Mouse (Mus musculus) kidney, embryonic 14.5 days (tissue): ENCODE measurements around the gene Morn4. TPM values are rescaled to one million over a fixed set of nuclear protein-coding genes. Genes with fewer than 3 reads are reported as not detected.

Experiments used
- ATAC-seq: fragments of 200-750 bp; cut with Nextera tagmentation; 2 replicates; pipeline ENCODE4 v1.8.0; 2017; ENCODE audit warnings: moderate number of reproducible peaks, mild to moderate bottlenecking, moderate TSS enrichment, moderate library complexity; ENCODE audit not compliant: low FRiP score, low TSS enrichment
- H3K27ac ChIP-seq: fragments of 300-500 bp; sonication (generic); 2 replicates; pipeline ENCODE4 v1.5.1; 2014; ENCODE audit warnings: low read depth, mild to moderate bottlenecking, low read length, moderate library complexity, mixed read lengths
- H3K27me3 ChIP-seq: fragments of 300-500 bp; sonication (generic); 2 replicates; pipeline ENCODE4 v1.6.1; 2014; ENCODE audit warnings: mild to moderate bottlenecking, low read length; ENCODE audit not compliant: control insufficient read depth, insufficient read depth
- H3K36me3 ChIP-seq: fragments of 300-500 bp; sonication (generic); 2 replicates; pipeline ENCODE4 v1.6.1; 2014; ENCODE audit warnings: low read length, mixed read lengths; ENCODE audit not compliant: control insufficient read depth, insufficient read depth
- H3K4me1 ChIP-seq: fragments of 300-500 bp; sonication (generic); 2 replicates; pipeline ENCODE4 v1.6.1; 2014; ENCODE audit warnings: low read length, mixed read lengths; ENCODE audit not compliant: control insufficient read depth, insufficient read depth
- H3K4me2 ChIP-seq: fragments of 300-500 bp; sonication (generic); replicated peaks from 2 replicates; pipeline ENCODE4 v1.6.1; 2014; ENCODE audit warnings: low read depth, mild to moderate bottlenecking, low read length
- H3K4me3 ChIP-seq: fragments of 300-500 bp; sonication (generic); 2 replicates; pipeline ENCODE4 v1.5.1; 2014; ENCODE audit warnings: mild to moderate bottlenecking, low read length
- H3K9ac ChIP-seq: fragments of 300-500 bp; sonication (generic); 2 replicates; pipeline ENCODE4 v1.6.1; 2014; ENCODE audit warnings: low read depth, mild to moderate bottlenecking, low read length, moderate library complexity
- H3K9me3 ChIP-seq: fragments of 300-500 bp; sonication (generic); 2 replicates; pipeline ENCODE4 v1.6.1; 2016; ENCODE audit warnings: low read length; ENCODE audit not compliant: control insufficient read depth
- WGBS: fragments of 180-500 bp; shearing (Covaris S2); extraction: QIAGEN DNeasy Blood & Tissue Kit; methylation state at CpG from one replicate; pipeline ENCODE4 v1.1.7; 2014; 5-methylcytosine and 5-hydroxymethylcytosine counted together
- polyA plus RNA-seq: library from polyadenylated mRNA; unstranded; fragments of >200 nt; fragmentation: Nextera tagmentation; extraction: Ambion mirVana; gene quantifications from 2 replicates; pipeline ENCODE4 v1.2.1, GENCODE M21; 2014

Gene Morn4
- polyA plus RNA-seq, 1 experiment from 2014 or later = 33.6 TPM

DNA sequence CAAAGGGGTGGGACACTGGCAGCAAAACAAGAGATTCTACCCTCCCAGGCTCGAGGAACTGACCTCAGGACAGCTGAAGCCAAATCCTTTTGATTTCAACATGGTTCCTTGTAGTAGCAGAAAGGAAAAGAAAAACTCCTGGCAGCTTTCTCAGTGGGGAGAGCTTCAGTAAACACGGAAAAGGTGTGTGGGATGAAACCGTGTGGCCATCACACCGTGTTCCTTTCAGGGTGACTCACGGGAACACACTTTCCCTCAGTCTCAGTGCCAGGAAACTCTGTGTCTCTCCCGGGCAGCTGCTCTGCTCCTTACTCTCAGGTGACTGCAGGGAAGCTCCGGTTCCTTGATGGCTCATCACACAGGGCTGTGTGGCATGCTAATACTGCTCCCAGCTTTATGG is 27.7 kb downstream of the Morn4 start:
- H3K27ac ChIP-seq = no peak overlapping the region
- no peak overlapping the region for H3K9ac ChIP-seq
- H3K9me3 ChIP-seq = no peaks in the 10 kb centered on the region
- no peaks in the 10 kb centered on the region for H3K4me1 ChIP-seq
- H3K4me2 ChIP-seq = no peak overlapping the region
- WGBS = 54% methylated on average over 7 of the region's 7 CpGs
- no peak for ATAC-seq
- no peaks in the 10 kb centered on the region for H3K27me3 ChIP-seq
- no peaks in the 10 kb centered on the region for H3K36me3 ChIP-seq
- no peak overlapping the region for H3K4me3 ChIP-seq

DNA sequence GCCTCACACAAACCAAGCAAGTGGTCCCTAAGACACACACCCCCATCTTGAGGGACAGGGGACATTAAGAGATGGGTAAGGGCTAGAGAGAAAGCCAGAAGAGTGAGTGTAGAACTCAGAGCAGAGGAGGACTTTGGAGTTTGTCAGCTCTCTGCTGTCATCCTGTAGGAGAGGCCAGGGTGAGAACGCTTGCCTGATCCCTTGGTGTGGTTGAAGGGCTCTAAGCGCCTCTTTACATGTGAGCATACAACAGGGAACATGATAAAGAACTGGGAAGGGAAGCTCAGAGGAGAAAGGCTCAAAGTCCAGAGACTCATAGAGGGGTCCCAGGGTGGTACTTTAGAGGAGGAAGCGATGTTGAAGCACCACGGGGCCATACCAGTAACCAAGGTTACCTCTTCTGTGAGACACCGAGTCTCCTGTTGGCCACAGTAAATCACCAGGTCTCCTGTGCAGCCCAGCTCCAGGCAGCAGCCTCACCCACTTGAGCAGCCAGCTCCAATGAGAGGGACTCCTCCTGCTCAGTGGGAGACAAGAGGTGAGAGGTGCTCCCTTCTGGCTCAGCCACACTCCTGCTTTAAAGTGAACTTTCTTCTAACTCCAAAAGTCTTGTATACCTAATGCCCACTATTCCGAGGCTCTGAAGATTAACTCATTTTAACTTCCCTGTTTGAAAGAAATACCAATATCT is 29.3 kb downstream of the Morn4 start:
- no peak overlapping the region for H3K9ac ChIP-seq
- H3K4me1 ChIP-seq = no peaks in the 10 kb centered on the region
- no peaks in the 10 kb centered on the region for H3K36me3 ChIP-seq
- WGBS = 76% methylated on average over 6 of the region's 6 CpGs
- H3K27ac ChIP-seq = no peak overlapping the region
- no peak overlapping the region for H3K4me2 ChIP-seq
- ATAC-seq = no peak
- no peaks in the 10 kb centered on the region for H3K27me3 ChIP-seq
- H3K4me3 ChIP-seq = no peak overlapping the region
- no peaks in the 10 kb centered on the region for H3K9me3 ChIP-seq

DNA sequence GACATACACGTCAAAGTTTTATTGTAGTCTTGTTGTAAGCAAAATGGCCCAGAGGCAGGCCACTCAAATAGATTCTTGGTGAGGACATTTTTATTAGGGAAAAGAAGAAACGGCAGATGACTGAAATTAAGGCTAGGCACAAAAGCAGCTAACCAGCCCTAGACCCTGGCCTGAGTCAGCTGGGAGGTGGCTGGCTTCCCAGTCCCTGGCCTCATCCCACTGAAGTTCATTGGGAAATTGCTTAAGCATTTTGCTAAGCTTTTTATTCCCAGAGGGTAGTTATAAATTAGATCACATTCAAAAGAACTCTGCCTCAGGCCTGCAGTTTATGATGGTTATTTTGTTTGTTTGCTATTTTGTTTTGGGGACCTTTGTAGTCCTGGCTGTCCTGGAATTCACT is 30.3 kb downstream of the Morn4 start:
- WGBS = 71% methylated on average over 2 of the region's 2 CpGs
- no peak for ATAC-seq

DNA sequence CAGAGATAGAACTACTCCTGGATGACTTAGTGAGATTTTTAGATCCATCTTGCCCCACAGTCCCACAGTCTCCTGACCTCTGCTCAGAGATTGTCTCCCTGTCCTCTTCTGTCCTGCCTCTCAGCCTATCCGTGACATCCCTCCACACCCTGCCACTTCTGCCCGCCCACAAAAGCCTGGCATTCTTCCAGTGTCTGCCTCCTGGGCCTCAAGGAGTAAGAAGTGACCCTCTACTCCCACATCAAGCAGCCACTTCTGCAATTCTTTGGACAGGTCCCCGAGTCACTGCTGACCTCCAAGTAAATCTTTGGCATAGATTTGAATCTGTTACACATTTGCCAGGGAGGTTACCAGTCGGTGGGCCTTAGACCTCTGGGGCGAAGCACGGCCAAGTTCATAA is 31.9 kb downstream of the Morn4 start:
- no peak overlapping the region for H3K4me3 ChIP-seq
- H3K4me1 ChIP-seq = no peaks in the 10 kb centered on the region
- H3K4me2 ChIP-seq = no peak overlapping the region
- H3K36me3 ChIP-seq = no peaks in the 10 kb centered on the region
- WGBS = 59% methylated on average over 6 of the region's 6 CpGs
- H3K9ac ChIP-seq = no peak overlapping the region
- no peaks in the 10 kb centered on the region for H3K9me3 ChIP-seq
- no peak overlapping the region for H3K27ac ChIP-seq
- no peaks in the 10 kb centered on the region for H3K27me3 ChIP-seq
- no peak for ATAC-seq

More for the DNA sequence above, 30.3 kb downstream of the Morn4 start:
- H3K4me3 ChIP-seq = no peak overlapping the region
- H3K9me3 ChIP-seq = no peaks in the 10 kb centered on the region
- no peaks in the 10 kb centered on the region for H3K4me1 ChIP-seq
- no peaks in the 10 kb centered on the region for H3K36me3 ChIP-seq
- no peak overlapping the region for H3K9ac ChIP-seq
- H3K4me2 ChIP-seq = no peak overlapping the region
- no peak overlapping the region for H3K27ac ChIP-seq
- H3K27me3 ChIP-seq = no peaks in the 10 kb centered on the region

DNA sequence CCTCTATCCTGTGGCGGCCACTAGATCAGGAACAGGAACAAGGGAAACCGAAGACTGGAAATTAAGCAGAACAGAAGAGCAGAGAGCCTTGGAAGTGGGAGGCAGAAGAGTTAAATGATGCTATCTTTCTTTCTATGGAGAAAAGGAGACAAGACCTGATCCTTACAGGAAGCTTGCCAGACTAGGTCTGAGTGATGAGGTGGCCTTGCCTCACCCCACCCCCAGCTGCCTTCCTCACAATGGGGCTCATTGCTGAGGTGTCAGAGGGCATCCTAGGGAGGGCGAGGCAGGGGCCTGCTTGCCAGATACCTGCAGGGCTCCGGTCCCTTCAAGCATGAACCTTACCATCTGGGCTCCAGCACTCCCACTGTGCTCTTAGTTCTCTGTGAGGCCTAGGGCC is 34.2 kb downstream of the Morn4 start, which contains the start of gene 4933411K16Rik:
4933411K16Rik (plus strand) TSS at position 301 of the 400 bp plus-strand sequence.
- no peaks in the 10 kb centered on the region for H3K27me3 ChIP-seq
- H3K4me1 ChIP-seq = no peaks in the 10 kb centered on the region
- no peak within 1 kb of the TSS for H3K27ac ChIP-seq
- no peak within 1 kb of the TSS for H3K4me3 ChIP-seq
- WGBS = 67% methylated on average over 4 of the region's 4 CpGs
- no peaks in the 10 kb centered on the region for H3K9me3 ChIP-seq
- ATAC-seq = no peak
- no peak within 1 kb of the TSS for H3K9ac ChIP-seq
- no peaks in the 10 kb centered on the region for H3K36me3 ChIP-seq
- H3K4me2 ChIP-seq = no peak within 1 kb of the TSS

DNA sequence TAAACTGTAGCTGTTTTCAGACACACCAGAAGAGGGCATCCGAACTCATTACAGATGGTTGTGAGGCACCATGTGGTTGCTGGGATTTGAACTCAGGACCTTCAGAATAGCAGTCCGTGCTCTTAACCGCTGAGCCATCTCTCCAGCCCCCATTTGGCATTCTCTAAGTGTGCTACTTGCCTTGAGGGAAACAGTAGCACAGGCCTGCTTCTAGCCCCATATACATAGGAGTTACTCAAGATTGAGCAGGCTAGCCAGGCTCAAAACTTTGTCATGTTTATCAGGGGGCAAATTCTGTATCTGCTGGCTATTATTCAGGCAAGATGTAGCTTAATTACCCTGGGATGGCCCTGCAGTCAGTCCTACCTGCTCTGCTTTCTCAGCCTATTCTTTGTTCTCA is 34.8 kb downstream of the Morn4 start:
- H3K9ac ChIP-seq = no peak overlapping the region
- ATAC-seq = no peak
- no peaks in the 10 kb centered on the region for H3K4me1 ChIP-seq
- no peaks in the 10 kb centered on the region for H3K27me3 ChIP-seq
- WGBS = 85% methylated on average over 3 of the region's 3 CpGs
- H3K4me2 ChIP-seq = no peak overlapping the region
- H3K36me3 ChIP-seq = no peaks in the 10 kb centered on the region
- no peak overlapping the region for H3K4me3 ChIP-seq
- H3K27ac ChIP-seq = no peak overlapping the region
- H3K9me3 ChIP-seq = no peaks in the 10 kb centered on the region

DNA sequence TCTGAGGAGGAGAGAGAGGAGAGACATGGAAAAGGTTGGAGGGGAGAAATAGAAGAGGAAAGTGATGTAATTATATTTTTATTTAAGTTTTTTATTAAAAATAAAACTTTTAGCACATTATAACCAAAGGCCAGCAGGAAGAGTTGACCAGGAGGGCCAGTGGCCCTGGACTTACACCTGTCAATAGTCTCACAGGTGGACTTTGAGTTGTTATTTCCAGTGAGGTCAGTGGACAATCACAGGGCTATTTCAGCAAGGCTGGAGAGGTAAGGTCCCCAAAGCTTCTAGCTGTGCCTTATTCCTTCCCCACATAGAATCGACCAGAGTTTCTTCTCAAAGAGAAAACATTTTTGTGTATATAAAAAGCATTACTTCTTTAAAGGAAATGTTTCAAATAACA is 35.9 kb downstream of the Morn4 start:
- Histone ChIP-seq H3K36me3 (no peaks in the 10 kb centered on the region), H3K4me2 (no peak overlapping the region), H3K27me3 (no peaks in the 10 kb centered on the region), H3K4me1 (no peaks in the 10 kb centered on the region), H3K27ac (no peak overlapping the region), H3K9me3 (no peaks in the 10 kb centered on the region), H3K9ac (no peak overlapping the region), H3K4me3 (no peak overlapping the region)
- WGBS = 88% methylated on average over 1 of the region's 1 CpGs
- ATAC-seq = no peak

DNA sequence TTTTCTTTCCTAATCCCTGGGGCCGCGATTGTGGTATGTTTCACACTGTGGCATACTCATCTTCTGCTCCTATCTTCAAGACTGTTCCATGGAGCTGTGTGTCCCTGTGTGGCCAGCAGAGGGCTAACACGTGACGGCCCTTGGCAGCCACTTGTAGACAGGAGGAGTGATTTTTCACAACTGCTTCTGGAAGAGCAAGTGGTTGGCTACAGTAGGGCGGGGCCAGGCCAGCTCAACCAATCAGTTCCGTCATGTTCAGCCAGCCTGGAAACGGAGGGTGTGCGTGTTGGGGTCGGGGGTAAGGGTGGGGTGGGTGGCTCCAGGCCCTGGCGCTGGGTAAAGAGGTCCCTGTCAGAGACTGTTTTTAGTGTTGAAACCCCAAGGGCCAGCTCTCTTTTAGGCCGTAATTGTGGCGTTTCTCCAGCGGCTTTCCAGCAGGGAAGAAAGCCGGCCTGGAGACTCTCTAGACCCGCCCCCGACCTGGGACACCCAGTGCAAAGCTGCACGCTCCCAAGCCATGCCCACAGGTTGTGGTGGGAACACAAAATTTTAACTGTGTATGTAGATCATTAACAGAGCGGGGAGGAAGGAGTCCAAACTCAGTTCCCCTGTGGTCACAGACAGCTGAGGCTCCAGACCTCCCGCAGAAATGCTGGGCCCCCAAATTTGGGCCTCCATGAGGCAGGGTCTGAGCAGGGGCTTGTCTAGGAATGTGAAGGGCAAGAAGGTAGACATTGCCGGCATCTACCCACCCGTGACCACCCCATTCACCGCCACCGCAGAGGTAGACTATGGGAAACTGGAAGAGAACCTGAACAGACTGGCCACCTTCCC is 40.7 kb downstream of the Morn4 start, which contains the start of gene Hoga1:
Hoga1 (plus strand) TSS at position 342 of the 834 bp plus-strand sequence.
- WGBS = 17% methylated on average over 23 of the region's 23 CpGs
- Histone ChIP-seq H3K36me3 (no peaks in the 10 kb centered on the region), H3K9me3 (no peaks in the 10 kb centered on the region), H3K27me3 (no peaks in the 10 kb centered on the region), H3K4me3 (peak within 1 kb of the TSS; percentile 35), H3K9ac (peak within 1 kb of the TSS; percentile 34; the same call in 1 of the 2 replicates), H3K4me2 (peak within 1 kb of the TSS; percentile 56), H3K27ac (peak within 1 kb of the TSS; percentile 67), H3K4me1 (no peaks in the 10 kb centered on the region)
- peak; percentile 95 for ATAC-seq

DNA sequence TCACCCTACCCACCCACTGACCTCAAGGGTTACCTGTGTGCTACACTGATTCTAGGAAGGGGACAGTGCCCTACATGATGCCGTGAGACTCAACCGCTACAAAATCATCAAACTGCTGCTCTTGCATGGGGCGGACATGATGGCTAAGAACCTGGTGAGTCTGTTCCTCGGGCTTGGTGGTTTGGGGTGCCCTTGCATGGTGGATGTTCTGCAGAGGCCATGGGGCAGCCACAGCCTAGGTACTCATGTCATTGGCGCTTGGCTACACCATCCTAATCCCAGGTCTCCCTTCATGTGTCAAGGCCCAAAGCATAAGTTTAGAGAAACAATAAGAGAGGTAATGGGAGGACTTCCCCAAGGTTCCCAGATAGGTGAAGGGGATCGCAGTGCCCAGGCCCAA is 42.2 kb downstream of the Morn4 start:
- WGBS = 96% methylated on average over 6 of the region's 6 CpGs
- no peak overlapping the region for H3K4me2 ChIP-seq
- no peaks in the 10 kb centered on the region for H3K36me3 ChIP-seq
- H3K4me1 ChIP-seq = no peaks in the 10 kb centered on the region
- H3K4me3 ChIP-seq = no peak overlapping the region
- H3K9me3 ChIP-seq = no peaks in the 10 kb centered on the region
- H3K9ac ChIP-seq = no peak overlapping the region
- H3K27ac ChIP-seq = no peak overlapping the region
- ATAC-seq = no peak
- no peaks in the 10 kb centered on the region for H3K27me3 ChIP-seq
